Comparison of ENCODE assay signal across 13 mouse cellular contexts in the genomic region with DNA sequence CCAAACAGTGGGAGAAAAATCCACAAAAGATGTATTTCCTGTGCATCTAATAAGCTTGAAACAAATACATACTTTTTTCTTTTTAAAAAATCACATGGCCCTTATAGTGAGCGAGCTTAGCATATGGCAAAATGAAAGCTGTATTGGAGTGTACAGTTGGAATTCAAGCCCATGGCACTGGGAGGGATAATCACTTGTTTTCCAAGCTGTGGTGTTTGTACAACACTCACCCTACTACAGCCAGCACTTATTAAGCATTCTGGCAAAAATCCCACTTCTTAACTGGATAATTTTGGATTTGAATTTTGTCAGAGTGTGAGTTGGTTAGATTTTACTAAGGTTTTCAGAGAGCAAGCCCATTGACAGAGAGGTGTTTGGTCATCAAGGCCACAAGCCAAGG.
"Had no signal": no experiment of that assay in that cellular context is flagged by ENCODE, and none has a peak within 500 bp of the region (broad histone marks: within the 10 kb centered on the region; RNA-seq: fewer than 3 reads in every experiment).

No protein-coding gene starts in this region.

- H3K4me2 ChIP-seq: limb, embryonic 12.5 days; liver, embryonic 13.5 days; neural tube, embryonic 12.5 days; stomach, embryonic 15.5 days had no signal

- H3K9me3 ChIP-seq: limb, embryonic 12.5 days; liver, embryonic 13.5 days; neural tube, embryonic 12.5 days; stomach, embryonic 15.5 days had no signal

- H3K4me3 ChIP-seq: limb, embryonic 12.5 days; liver, embryonic 13.5 days; neural tube, embryonic 12.5 days; stomach, embryonic 15.5 days had no signal

- H3K27ac ChIP-seq: limb, embryonic 12.5 days; liver, embryonic 13.5 days; neural tube, embryonic 12.5 days; stomach, embryonic 15.5 days had no signal

- H3K36me3 ChIP-seq: limb, embryonic 12.5 days; liver, embryonic 13.5 days; neural tube, embryonic 12.5 days; stomach, embryonic 15.5 days had no signal

- H3K4me1 ChIP-seq: limb, embryonic 12.5 days; liver, embryonic 13.5 days; neural tube, embryonic 12.5 days; stomach, embryonic 15.5 days had no signal

- H3K9ac ChIP-seq: limb, embryonic 12.5 days; liver, embryonic 13.5 days; liver, postnatal 0 days; neural tube, embryonic 12.5 days; stomach, embryonic 15.5 days had no signal

- ATAC-seq: liver, postnatal 0 days had no signal

- H3K27me3 ChIP-seq: limb, embryonic 12.5 days; liver, embryonic 13.5 days; neural tube, embryonic 12.5 days; stomach, embryonic 15.5 days had no signal

- DNase-seq: kidney, adult 8-10 months; kidney, postnatal 36 days; liver; liver, embryonic 13.5 days; liver, postnatal 0 days; lung, postnatal 36 days; midbrain, embryonic 14.5 days; right cerebral cortex, postnatal 14 days; thymus, adult 2 months; thymus, postnatal 25 days had no signal
